Mouse (Mus musculus) liver, adult 2 months (tissue): Measurements from ENCODE around the gene Ebf1.

Experiments
- CTCF ChIP-seq: fragments of 200-500 bp; IDR thresholded peaks from 2 replicates; pipeline ENCODE4 v1.5.1; 2011; ENCODE audit warnings: low read depth, low read length, control low read depth
- POLR2A ChIP-seq: fragments of 200-500 bp; IDR thresholded peaks from 2 replicates; pipeline ENCODE4 v1.6.1; 2011; ENCODE audit warnings: low read length, control low read depth; ENCODE audit not compliant: insufficient read depth; ENCODE audit errors: extremely low read depth

DNA sequence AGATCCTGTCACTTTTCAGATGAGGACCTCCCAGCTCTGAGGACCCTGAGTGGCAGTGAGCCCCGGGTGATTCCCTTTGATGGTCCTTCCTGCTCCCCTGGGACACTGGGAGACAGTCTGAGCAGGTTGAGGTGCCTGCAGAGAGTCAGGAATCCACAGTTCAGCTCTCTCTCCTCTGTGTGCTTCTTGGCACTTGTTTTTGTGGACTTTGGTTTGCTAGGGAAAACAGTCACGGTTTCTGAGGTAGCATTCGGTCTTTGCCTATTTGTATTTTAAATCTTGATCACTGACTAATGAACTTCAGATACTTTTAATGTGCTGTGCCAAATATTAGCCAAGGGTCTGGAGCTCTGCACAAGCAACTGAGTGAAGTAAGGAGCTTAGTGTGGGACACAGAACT is 43.7 kb upstream of the Ebf1 start:
- TF ChIP-seq CTCF, result no peak
- TF ChIP-seq POLR2A, result no peak
